Mouse (Mus musculus): Measurements from ENCODE around the gene Unc93b1. TPM values are rescaled to one million over a fixed set of nuclear protein-coding genes. Genes with fewer than 3 reads are reported as not detected.
A peak's percentile ranks its signal among the peaks of the same experiment; 100 is the strongest.
"Not testable (repeated sequence)": the region's sequence is repeated elsewhere in the genome, so short reads cannot be mapped to it uniquely, and the experiment has no call there.

The Unc93b1 gene
- total and polyA plus RNA-seq, 2 experiments from 2014 or later = 10.8 to 13.2 TPM

DNA sequence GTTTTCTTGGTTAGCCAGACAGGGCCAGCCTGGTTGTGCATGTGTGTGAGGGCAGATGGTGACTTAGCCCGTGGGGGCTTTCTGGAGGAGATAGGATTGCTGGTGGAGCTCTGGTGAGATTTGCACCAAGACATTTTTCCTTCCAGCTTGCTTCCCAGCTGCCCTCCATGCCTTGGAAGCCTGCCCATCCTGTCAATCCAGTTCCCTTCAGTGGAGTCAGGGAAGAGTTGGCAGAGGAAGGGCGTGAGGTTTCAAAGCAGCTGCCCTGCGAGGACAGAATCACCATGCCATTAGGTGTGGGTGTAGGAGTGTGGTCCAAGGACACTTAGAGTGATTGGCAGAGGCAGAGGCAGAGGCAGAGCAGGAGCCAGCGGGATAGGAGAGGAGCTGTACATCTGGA is 23.5 kb downstream of the Unc93b1 start, which contains the start of gene Aldh3b3:
Gene Aldh3b3 (plus strand): TSS at position 176 of the 400 bp plus-strand sequence.
- ATAC-seq = no peak
- no peak for TF ChIP-seq CTCF (IDR thresholded peaks at IDR 0.05; ENCODE audit: low read depth)
- Histone ChIP-seq H3K27me3 (ENCODE audit: insufficient read depth, low read length) (no peaks in the 10 kb centered on the region; the same call in 1 of the 2 replicates), H3K4me2 (ENCODE audit: low read depth) (no peak within 1 kb of the TSS), H3K9ac (no peak within 1 kb of the TSS), H3K4me1 (ENCODE audit: insufficient read depth) (no peaks in the 10 kb centered on the region), H3K4me3 (ENCODE audit: low read depth, low read length) (no peak within 1 kb of the TSS), H3K9me3 (ENCODE audit: low read length) (no peaks in the 10 kb centered on the region), H3K27ac (ENCODE audit: low read depth, low read length) (no peak within 1 kb of the TSS), H3K36me3 (ENCODE audit: insufficient read depth) (no peaks in the 10 kb centered on the region)
- WGBS = 57% methylated on average over 4 of the region's 4 CpGs
- DNase-seq = no peak

DNA sequence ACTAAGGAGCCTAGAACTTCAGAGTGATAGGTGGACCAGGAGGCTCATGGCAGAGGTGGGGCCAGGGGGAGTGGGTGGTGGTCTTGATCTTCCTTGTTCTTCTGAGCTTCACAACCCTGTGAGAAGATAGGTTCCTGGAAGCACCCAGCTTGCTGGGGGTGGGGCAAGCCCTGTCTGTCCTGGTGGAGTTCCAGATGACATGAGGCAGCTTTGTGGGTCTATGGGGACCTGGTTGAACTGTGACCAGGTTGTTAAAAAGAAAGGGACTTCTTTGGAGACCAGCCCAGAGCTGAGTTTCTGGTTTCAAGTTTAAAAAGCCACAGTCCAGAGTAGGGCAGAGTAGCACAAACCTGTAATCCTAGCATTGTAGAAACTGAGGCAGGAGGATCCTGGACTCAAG is 24.0 kb downstream of the Unc93b1 start:
- ATAC-seq (no peak), DNase-seq (no peak)
- Histone ChIP-seq H3K4me3 (ENCODE audit: low read depth, low read length) (no peak overlapping the region), H3K4me1 (ENCODE audit: insufficient read depth) (no peaks in the 10 kb centered on the region), H3K9me3 (ENCODE audit: low read length) (no peaks in the 10 kb centered on the region), H3K27ac (ENCODE audit: low read depth, low read length) (no peak overlapping the region), H3K9ac (no peak overlapping the region), H3K36me3 (ENCODE audit: insufficient read depth) (no peaks in the 10 kb centered on the region), H3K27me3 (ENCODE audit: insufficient read depth, low read length) (no peaks in the 10 kb centered on the region; the same call in 1 of the 2 replicates), H3K4me2 (ENCODE audit: low read depth) (no peak overlapping the region)
- no peak for TF ChIP-seq CTCF (IDR thresholded peaks at IDR 0.05; ENCODE audit: low read depth)

DNA sequence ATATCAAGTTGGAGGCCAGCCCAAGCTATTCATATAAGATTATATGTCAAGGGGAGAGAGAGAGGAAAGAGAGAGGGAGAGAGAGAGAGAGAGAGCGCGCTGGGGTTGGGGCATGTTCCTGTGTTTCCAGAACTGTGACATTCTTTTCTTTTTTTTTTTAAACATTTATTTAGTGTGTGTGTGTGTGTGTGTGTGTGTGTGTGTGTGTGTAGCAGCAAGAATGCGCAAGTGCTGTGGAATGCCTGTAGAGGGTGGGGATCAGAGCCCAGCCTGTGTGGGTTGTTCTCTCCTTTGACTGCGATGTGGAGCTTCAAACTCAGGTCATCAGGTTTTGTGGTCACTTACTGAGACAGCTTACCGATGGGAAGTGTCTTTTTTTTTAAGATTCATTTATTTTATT is 25.2 kb downstream of the Unc93b1 start:
- no peak for ATAC-seq

DNA sequence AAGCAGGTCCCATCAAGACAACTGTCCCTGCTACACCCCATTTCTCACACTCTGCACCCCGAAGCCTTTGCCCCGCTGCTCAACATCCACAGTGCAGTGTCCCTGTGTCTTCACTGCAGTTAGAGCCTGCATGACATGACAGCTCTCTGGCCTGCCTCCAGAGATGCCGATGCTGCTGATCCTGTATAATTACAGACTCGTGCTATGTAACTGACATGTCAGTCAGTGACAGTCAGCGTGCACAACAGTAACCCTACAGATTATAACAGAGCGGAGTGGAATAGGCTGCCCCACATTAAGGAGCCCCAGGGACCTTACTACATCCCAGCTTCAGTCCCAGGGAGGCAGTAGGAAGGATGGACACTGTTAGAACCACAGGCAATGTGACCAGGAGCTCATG is 26.8 kb downstream of the Unc93b1 start:
- H3K9me3 ChIP-seq (ENCODE audit: low read length); H3K9ac ChIP-seq; H3K27me3 ChIP-seq (ENCODE audit: insufficient read depth, low read length); H3K4me1 ChIP-seq (ENCODE audit: insufficient read depth); H3K27ac ChIP-seq (ENCODE audit: low read depth, low read length); H3K36me3 ChIP-seq (ENCODE audit: insufficient read depth); DNase-seq; H3K4me3 ChIP-seq (ENCODE audit: low read depth, low read length); H3K4me2 ChIP-seq (ENCODE audit: low read depth): not testable (repeated sequence)
- WGBS = 54% methylated on average over 6 of the region's 6 CpGs
- peak; percentile 74 for ATAC-seq

More for the DNA sequence above, 25.2 kb downstream of the Unc93b1 start:
- no peaks in the 10 kb centered on the region for H3K4me1 ChIP-seq (ENCODE audit: insufficient read depth)
- WGBS = 77% methylated on average over 5 of the region's 5 CpGs
- H3K9ac ChIP-seq = no peak overlapping the region
- no peak for TF ChIP-seq CTCF (IDR thresholded peaks at IDR 0.05; ENCODE audit: low read depth)
- H3K9me3 ChIP-seq (ENCODE audit: low read length) = no peaks in the 10 kb centered on the region
- no peaks in the 10 kb centered on the region for H3K36me3 ChIP-seq (ENCODE audit: insufficient read depth)
- no peak overlapping the region for H3K4me3 ChIP-seq (ENCODE audit: low read depth, low read length)
- no peak overlapping the region for H3K27ac ChIP-seq (ENCODE audit: low read depth, low read length)
- no peaks in the 10 kb centered on the region; the same call in 1 of the 2 replicates for H3K27me3 ChIP-seq (ENCODE audit: insufficient read depth, low read length)
- no peak for DNase-seq
- no peak overlapping the region for H3K4me2 ChIP-seq (ENCODE audit: low read depth)

DNA sequence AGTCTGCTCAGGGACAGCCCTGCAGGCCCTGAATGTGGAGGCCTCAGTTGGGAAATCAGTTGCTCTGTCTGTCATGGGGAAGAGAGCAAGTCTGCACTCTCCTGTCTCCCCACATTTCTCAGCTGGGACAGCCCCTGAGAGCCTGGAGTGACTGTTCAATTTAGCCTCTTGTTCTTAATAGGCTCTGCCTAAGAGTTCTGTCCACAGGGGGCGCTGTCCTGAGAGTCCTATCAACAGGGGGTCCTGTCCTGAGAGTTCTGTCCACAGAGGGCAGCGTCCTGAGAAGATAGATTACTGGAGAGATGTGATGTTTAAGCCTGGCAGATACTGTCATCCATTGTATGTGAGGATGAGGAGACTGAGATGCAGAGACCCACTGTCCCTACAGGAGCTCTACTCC is 27.5 kb downstream of the Unc93b1 start:
- WGBS = 16% methylated on average over 2 of the region's 2 CpGs

DNA sequence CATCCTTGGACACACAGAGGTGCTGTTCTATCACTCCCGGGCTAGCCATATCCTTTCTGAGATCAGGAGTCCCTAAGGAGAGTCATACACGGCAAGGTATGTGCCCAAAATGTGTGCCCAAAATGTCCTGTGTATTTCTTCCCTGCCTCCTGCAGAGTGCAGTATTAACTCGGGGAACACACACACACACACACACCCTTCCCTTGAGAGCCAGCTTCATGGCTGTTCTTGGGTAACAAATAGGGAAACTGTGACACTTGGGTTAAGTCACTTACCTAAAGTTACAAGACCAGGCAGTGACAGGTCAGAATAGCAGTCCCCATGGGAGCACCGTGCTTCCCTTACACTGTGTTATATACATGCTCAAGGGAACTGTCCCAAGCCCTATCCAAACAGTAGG is 29.0 kb downstream of the Unc93b1 start:
- 73% methylated on average over 4 of the region's 4 CpGs for WGBS
- TF ChIP-seq CTCF (IDR thresholded peaks at IDR 0.05; ENCODE audit: low read depth) = no peak

More for the DNA sequence above, 27.5 kb downstream of the Unc93b1 start:
- H3K27me3 ChIP-seq (ENCODE audit: insufficient read depth, low read length) = no peaks in the 10 kb centered on the region
- no peak overlapping the region for H3K27ac ChIP-seq (ENCODE audit: low read depth, low read length)
- H3K4me3 ChIP-seq (ENCODE audit: low read depth, low read length) = no peak overlapping the region
- no peak overlapping the region for H3K4me2 ChIP-seq (ENCODE audit: low read depth)
- no peaks in the 10 kb centered on the region for H3K9me3 ChIP-seq (ENCODE audit: low read length)
- DNase-seq = no peak
- no peaks in the 10 kb centered on the region for H3K36me3 ChIP-seq (ENCODE audit: insufficient read depth)
- H3K9ac ChIP-seq = no peak overlapping the region
- H3K4me1 ChIP-seq (ENCODE audit: insufficient read depth) = no peaks in the 10 kb centered on the region
- TF ChIP-seq CTCF (IDR thresholded peaks at IDR 0.05; ENCODE audit: low read depth) = peak; percentile 30; the same call in 1 of the 2 replicates
- no peak for ATAC-seq

DNA sequence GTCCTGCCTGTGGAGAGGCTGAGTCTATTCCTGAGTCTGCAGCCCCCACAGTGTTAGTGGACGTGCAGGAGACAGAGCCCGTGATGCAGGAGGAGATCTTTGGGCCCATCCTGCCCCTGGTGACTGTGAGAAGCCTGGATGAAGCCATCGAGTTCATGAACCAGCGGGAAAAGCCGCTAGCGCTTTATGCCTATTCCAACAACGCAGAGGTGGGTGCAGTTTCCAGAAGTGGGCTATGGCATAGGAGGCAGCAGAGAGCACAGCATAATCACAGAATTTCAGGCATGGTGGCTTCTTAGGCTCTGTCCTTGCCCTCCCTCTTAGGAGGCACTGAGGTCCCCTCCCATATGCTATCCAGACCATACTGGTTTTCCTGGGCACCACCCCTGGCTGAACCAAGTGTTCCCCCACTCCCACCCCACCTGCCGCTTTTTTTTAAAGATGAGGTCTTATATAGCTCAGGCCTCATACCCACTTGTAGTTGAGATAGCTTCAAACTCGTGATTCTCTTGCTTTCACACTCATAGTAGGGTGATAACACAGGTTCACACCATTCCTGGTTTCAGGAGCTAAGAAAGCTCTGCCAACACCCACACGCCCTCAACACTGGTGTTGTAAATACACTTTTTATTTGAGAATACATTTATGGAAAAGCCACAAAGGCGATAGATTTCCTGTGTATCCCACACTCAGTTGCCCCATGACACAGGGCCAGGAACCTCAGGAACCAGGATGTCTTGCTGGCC is 31.5 kb downstream of the Unc93b1 start:
- no peak for ATAC-seq
- DNase-seq = peak; percentile 40
- Histone ChIP-seq H3K4me1 (ENCODE audit: insufficient read depth) (no peaks in the 10 kb centered on the region), H3K4me2 (ENCODE audit: low read depth) (no peak overlapping the region), H3K4me3 (ENCODE audit: low read depth, low read length) (no peak overlapping the region), H3K36me3 (ENCODE audit: insufficient read depth) (no peaks in the 10 kb centered on the region), H3K9me3 (ENCODE audit: low read length) (no peaks in the 10 kb centered on the region), H3K9ac (no peak overlapping the region), H3K27ac (ENCODE audit: low read depth, low read length) (no peak overlapping the region), H3K27me3 (ENCODE audit: insufficient read depth, low read length) (no peaks in the 10 kb centered on the region)
- WGBS = 69% methylated on average over 11 of the region's 11 CpGs
- TF ChIP-seq CTCF (IDR thresholded peaks at IDR 0.05; ENCODE audit: low read depth) = peak; percentile 52

More for the DNA sequence above, 29.0 kb downstream of the Unc93b1 start:
- DNase-seq (no peak), ATAC-seq (no peak)
- H3K27me3 ChIP-seq (ENCODE audit: insufficient read depth, low read length) = no peaks in the 10 kb centered on the region
- no peak overlapping the region for H3K4me3 ChIP-seq (ENCODE audit: low read depth, low read length)
- H3K4me2 ChIP-seq (ENCODE audit: low read depth) = no peak overlapping the region
- no peaks in the 10 kb centered on the region for H3K9me3 ChIP-seq (ENCODE audit: low read length)
- H3K36me3 ChIP-seq (ENCODE audit: insufficient read depth) = no peaks in the 10 kb centered on the region
- H3K4me1 ChIP-seq (ENCODE audit: insufficient read depth) = no peaks in the 10 kb centered on the region
- no peak overlapping the region for H3K9ac ChIP-seq
- no peak overlapping the region for H3K27ac ChIP-seq (ENCODE audit: low read depth, low read length)

All from forebrain, postnatal 0 days (tissue).